Mouse (Mus musculus) forebrain, embryonic 14.5 days (tissue): ENCODE data around the gene Mogat1. TPM values are rescaled to one million over a fixed set of nuclear protein-coding genes. Genes with fewer than 3 reads are reported as not detected.

Source experiments
- polyA plus RNA-seq: library from polyadenylated mRNA; unstranded; fragments of >200 nt; fragmentation: Nextera tagmentation; extraction: Ambion mirVana; gene quantifications from 2 replicates; pipeline ENCODE4 v1.2.1, GENCODE M21; 2014

Mogat1 gene
- polyA plus RNA-seq, 1 experiment from 2014 or later: not detected

Other genes starting within 250 kb of the Mogat1 start
- gene Sgpp2, start 200.6 kb upstream of the Mogat1 start, polyA plus RNA-seq: 0.10 and 0.27 TPM in 2 replicates
- 172 and 188 TPM in 2 replicates for gene Farsb, start 22.1 kb upstream of the Mogat1 start, polyA plus RNA-seq
- gene BC035947, start 1.2 kb downstream of the Mogat1 start, polyA plus RNA-seq: 0.20 and 0.24 TPM in 2 replicates
- gene Acsl3, start 146.8 kb downstream of the Mogat1 start, polyA plus RNA-seq: 81.5 and 101 TPM in 2 replicates
- gene Utp14b, start 147.0 kb downstream of the Mogat1 start, polyA plus RNA-seq: 3.4 and 3.6 TPM in 2 replicates